Mouse (Mus musculus) cerebellum, adult 2 months (tissue): ENCODE data around the gene Casc3.

Source experiments
- CTCF ChIP-seq: fragments of 200-500 bp; IDR thresholded peaks from 2 replicates; pipeline ENCODE4 v1.5.1; 2011; ENCODE audit warnings: low read depth, mild to moderate bottlenecking, control low read depth, low read length, moderate library complexity, borderline replicate concordance; ENCODE audit not compliant: insufficient read depth
- POLR2A ChIP-seq: fragments of 200-500 bp; IDR thresholded peaks from 2 replicates; pipeline ENCODE4 v1.6.1; 2011; ENCODE audit warnings: low read length, control low read depth, borderline replicate concordance; ENCODE audit not compliant: insufficient read depth

DNA sequence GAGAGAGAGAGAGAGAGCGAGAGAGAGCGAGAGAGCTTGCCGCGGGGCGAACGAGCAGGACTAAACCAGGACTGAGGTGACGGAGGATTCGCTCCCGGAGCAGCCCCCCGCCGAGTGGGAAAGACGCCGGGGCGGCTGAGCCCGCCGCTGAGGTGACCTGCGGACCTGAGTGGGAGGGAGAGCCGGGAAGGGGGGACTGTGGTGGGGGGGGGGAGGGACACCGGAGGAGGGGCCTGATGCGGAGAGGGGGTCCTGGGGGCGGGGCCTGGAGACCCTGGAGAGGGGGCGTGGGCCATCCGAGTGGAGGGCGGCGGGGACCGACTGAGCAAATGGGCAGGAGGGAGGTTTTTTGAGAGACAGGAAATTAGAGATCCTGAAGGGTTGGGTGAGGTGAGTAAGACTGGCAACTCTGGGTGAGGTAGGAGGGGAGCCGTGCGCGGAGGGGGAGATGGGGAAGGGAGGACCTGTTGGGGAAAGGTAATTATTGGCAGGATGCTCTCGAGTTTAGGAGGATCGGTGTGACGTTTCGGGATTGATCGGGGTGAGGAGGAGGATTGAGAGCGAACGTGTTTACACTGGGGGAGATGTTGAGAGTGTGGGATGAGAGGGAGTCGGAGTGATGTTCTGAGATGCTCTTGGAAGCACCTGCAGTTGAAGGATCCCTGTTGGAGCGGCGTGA is 59.2 kb downstream of the Casc3 start:
- TF ChIP-seq CTCF = no peak
- no peak for TF ChIP-seq POLR2A
